Mouse (Mus musculus) heart, adult 11 months (tissue): ENCODE measurements at regions not wholly inside any gene's neighbourhood (a gene's known extent, or its start where the extent isn't known, plus 50 kb on each side); places are given as distances from the start of the nearest gene placed in this dataset.

Experiments used
- DNase-seq: peaks from one replicate; pipeline ENCODE4 v3.0.0; 2022

DNA sequence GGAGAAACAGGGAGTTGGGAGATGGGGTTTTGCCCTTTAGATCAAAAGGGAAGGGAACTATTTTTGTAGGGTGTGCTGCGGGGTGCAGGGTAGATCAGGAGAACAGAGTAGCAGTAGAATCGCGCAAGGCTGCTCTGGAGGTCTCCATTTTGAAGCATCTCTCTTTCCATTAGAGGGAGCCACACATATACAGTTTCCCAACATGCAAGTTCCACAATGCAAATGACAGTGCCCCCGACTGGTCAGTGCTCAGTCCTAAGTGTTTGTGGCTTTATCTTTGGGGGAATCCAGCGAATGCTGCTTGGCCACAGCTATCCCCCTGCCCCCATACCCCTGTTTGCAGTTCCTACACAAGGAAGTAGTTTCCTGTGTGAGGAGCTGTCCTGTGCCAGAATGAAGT lies 155.6 kb upstream of the Tgfbr2 start:
- DNase-seq, result no peak

GRCm38 (mm10) chr9:116329147-116329546 lies 154.0 kb upstream of the Tgfbr2 start:
- peak; percentile 73 for DNase-seq

- DNase-seq, result peak; percentile 97
Observed at GRCm38 (mm10) chr9:116328201-116328600, 153.0 kb upstream of the Tgfbr2 start.

DNA sequence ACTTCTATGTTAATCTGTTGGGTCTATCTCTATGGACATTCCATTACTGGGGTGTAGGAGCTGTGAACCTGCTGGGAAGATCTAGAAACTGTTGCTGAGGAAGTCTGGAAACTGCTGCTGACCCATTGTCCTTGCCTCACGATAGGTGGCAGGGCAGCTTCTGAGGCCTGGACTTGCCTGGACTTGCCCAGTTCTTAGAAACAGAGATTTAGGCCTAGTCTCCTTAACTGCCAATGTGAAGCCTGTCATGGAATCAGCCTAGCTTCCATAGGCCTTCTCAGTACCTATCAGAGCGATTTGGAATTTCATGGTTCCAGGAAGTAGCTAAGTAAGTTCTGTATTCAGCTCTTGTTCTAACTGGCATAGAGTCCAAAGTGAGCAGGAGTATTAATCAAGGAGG lies 151.9 kb upstream of the Tgfbr2 start:
- no peak for DNase-seq

GRCm38 (mm10) chr9:116324971-116325370 lies 149.8 kb upstream of the Tgfbr2 start:
- peak; percentile 80 for DNase-seq

DNA sequence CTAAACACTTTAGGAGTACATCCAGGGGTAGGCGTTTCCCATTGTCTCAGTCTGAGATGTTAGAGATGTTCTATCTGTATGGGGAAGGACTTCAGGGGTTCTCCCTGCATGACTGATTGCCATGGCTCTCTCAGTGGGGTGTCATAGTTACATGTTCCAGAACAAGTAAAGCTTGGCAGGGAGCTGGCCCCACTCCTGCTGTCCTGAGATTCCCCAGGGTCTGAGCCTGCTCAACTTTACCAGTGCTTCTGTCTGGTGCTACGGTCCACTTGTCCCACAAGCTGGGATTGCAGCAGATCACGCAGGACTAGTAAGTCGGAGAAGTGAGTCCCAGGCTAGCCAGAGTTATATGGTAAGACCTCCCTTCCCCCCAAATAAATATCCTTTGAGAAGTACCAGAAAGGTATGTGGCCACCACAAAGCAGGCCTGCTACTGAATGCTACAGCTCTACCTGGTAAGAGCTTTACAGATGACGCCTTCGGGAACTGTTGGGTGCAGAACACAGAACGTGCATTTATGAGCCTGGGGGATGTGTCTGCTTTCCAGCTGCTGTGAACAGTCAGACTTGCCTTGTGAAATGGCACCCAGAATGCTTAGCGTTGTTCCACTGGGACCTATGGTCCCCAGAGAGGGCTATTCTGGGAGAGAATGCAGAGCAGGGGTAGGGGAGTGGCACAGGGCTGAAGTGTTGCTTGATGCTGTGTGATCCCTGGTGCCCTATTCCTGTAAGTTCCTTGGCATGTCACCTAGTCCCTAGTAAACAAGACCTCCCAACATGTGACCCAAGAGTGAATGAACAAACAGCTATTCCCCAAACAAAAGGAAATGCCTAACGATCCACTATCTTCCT lies 148.9 kb upstream of the Tgfbr2 start:
- DNase-seq, result peak; percentile 96

DNA sequence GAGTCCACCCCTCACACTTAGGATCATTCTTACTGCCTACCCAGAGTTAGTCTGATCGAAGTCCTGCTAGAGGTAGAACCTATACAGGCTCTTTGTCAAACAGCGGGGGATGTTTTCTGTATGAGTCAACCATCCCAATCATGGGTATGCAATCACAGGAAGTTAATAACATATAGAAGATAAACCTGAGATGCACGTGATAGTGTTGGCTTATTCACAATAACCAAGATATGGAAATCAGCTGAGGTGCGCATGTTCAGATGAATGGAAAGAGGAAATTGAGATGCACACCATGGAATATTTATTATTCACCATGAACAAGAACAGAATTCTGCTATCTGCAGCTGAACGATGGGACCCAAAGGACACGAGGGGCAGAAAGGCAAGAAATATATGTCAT lies 146.7 kb upstream of the Tgfbr2 start:
- DNase-seq, result no peak

GRCm38 (mm10) chr9:116319421-116319820 lies 144.3 kb upstream of the Tgfbr2 start:
- peak; percentile 76 for DNase-seq

DNA sequence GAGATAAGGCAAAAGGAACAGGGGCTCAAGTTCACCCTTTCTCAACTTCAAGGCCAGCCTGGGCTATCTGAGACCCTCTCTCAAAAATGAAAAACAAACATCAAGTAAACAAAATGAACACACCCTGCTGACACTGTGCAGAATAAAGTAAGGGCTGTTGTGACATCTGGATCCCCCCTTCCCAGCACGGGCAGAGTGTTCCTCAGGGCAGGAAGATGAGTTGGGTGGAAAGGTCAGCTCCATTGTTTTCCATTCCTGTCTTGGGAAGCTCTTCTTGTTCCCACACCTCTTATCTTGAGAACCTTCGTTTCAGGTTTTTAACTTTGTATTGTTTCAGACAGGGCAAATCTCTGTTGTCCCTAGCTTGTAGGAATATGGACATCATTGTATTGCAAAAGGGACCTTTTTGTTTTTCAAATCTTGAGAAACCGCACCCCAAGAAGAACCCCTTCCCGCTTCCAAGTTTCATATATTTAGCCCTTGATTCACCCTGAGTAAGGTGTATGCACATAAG lies 141.5 kb upstream of the Tgfbr2 start:
- peak; percentile 89 for DNase-seq

GRCm38 (mm10) chr9:116314803-116315202 lies 139.6 kb upstream of the Tgfbr2 start:
- peak; percentile 89 for DNase-seq

DNA sequence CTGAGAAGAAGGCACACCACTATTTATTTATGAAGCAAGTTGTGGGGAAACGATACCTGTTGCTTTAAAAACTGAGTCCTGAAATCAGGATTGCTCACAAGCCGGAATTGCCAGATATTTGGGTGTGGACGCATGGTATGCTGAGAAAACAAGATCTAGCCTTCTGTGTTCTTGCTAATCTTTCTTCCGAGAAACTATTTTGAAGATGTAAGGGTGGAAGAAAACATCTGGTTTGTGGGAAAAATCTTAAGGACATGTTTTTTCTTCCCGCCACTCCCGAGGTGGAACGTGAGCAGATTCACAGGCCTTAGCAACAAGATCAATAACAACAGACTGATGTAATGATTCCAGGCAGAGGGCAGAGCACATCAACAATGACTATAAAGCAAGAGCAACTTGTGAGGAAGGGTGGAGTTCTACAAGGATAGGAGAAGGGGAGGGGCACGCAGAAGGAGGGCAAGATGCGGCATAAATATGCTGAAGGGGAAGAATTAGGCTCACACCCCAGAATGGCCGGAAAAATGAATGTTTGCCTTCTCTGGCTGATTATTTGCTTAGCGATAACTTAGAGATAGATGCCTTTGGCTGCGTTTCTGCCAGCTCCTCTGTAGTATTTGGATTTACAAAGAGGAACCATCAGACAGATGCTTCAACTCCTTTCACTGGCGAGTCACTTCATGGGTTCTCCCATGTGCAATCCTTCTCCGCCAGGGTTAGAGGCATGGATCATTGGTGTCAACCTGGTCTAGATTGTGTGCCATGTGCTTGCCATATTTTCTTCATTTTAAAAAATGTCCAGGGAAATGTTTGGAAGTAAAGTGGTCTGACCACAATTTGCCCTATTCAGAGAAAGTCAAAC lies 139.0 kb upstream of the Tgfbr2 start:
- DNase-seq, result peak; percentile 94

DNA sequence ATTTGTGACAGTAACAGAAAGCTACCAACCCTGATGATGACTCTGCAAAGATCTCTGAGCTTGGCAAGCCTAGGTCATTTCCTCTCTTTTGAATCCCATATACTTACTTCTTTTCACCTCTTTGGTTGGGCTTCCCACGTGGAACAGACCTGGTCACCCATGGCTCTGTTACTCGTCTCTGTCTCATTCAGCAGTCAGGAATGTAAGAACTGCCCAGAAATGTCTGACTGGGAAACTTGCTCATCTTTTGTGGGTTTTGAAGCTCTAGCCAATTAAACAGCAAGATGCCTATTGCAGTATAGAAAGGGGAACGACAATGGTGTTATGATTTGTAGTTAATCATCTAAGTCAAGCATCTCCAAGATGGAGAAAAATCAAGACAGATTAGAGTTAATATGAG lies 136.2 kb upstream of the Tgfbr2 start:
- no peak for DNase-seq

GRCm38 (mm10) chr9:116301602-116302001 lies 126.4 kb upstream of the Tgfbr2 start:
- DNase-seq, result no peak

GRCm38 (mm10) chr9:116298791-116299190 lies 123.6 kb upstream of the Tgfbr2 start:
- DNase-seq, result no peak

DNA sequence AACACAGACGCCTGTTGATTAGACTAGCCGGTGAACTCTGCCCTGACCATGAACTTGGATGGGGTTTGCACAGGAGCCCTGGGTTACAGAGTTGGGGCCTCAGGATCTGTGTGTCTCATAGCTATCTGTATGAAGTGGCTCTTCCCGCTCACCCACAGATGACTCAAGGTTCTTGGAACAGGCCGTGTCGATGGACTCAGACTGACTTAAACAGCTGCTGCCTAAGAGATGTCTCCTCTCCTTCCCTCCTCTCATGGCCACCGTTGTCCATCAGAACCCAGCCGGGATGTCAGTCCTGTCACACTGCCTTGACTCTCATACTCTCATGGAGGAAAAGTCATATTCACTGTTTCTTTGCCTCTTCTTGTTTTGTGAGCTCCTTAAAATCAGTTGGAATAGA lies 121.2 kb upstream of the Tgfbr2 start:
- DNase-seq, result no peak

- DNase-seq, result no peak
Observed at GRCm38 (mm10) chr9:116294073-116294472, 118.9 kb upstream of the Tgfbr2 start.

DNA sequence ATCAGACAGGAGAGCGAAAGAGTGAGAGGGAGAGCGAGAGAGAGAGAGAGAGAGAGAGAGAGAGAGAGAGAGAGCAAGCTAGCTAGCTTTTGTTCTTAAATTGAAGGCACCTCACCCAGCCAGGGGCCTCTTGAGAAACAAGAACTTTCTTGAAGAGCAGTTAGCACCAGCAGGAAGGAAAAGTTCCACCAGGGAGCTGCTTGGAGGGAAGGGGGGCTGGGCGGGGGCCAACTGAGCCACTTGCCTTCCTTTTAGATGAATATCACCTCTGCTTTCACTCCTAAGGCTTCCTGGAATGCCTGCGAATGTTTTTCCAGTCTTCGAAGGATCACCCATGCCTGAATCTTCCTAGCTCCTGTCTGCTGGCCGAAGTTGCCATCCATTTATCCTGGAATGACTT lies 118.0 kb upstream of the Tgfbr2 start:
- peak; percentile 90 for DNase-seq

DNA sequence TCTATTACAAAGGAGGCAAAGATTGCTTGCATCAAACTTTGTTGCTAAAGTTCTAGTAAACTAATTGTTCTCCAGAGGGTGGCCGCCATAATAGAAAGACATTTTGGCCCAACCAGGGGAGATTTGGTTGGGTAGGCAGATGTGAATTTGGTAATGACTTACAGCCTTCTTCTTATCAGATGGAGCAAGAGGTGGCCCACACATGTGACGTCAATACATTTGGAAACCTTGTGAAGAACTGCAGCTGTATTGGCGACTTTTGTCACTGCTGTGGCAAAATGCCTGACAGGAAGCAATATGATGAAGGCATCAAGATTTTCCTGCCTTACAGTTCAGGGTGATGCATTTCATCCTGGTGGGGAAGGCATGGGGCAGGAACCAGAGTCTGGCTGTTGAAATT lies 116.5 kb upstream of the Tgfbr2 start:
- no peak for DNase-seq

GRCm38 (mm10) chr9:116290896-116291295 lies 115.7 kb upstream of the Tgfbr2 start:
- no peak for DNase-seq

DNA sequence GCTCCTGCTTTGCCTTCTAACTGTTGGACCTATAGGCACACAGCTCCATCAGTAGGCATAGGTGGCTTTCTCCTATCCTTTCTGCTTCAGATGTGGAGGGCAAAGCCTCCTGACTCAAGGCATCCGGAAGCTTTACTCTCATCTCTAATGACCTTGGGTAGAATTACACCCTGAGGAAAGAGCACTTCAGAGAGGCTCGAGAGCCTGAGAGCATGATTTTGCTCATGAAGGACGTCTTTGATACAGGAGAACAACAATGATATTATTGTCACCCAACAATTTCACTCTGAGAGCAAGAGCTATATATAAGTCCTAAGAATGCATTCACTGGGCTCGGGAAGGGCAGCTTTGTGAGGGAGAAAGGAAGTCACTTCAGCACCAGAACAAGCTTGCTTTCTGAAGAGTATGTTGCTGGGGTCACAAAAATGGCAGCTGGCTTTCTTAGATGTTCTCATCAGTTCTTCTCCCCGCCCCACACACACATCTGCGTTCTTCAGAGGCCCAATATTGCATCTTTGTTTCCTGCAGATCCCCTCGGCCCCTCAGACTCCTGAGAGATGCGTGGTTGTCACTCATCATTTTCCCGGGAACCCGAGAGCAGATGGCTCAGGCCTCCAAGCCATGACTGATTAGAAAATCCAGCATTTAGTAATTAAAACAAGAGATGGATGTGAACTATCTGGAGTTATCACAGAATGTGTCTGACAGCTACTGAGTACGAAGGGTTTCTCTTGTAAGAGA lies 110.7 kb upstream of the Tgfbr2 start:
- DNase-seq, result no peak

GRCm38 (mm10) chr9:116283790-116284526 lies 108.8 kb upstream of the Tgfbr2 start:
- DNase-seq, result no peak

DNA sequence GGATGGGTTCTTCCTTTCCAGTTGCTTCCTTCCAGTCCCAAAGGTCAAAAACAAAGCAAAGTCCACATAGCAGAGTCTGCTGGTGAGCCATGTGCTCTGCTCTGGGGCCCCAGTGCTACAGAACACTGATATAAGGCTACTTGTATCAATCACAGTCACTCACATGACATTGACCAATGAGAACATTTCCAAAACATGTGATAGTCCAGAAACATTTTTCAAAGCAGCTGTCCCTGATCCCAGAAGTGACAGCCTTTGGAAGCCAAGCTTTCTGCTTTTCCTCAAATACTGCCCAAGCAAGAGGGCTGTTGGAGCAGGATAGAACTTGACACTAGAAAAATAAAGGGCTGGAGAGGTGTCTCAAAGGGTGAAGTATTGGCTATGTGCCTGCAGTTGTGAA lies 106.5 kb upstream of the Tgfbr2 start:
- peak; percentile 98 for DNase-seq
